Mouse (Mus musculus): ENCODE results near the gene Cul9. TPM values are rescaled to one million over a fixed set of nuclear protein-coding genes. Genes with fewer than 3 reads are reported as not detected.

The Cul9 gene
- 7.6 and 10.8 TPM in 2 replicates for polyA plus RNA-seq (2014; fragmentation: Nextera tagmentation; extraction: Ambion mirVana)

- Histone ChIP-seq H3K9me3 (replicated peaks; ENCODE audit: control insufficient read depth, low read length) (no peaks in the 10 kb centered on the region), H3K4me2 (ENCODE audit: low read length) (peak within 1 kb of the TSS; percentile 85), H3K27ac (ENCODE audit: low read depth, low read length) (no peak within 1 kb of the TSS), H3K9ac (ENCODE audit: low read length) (peak within 1 kb of the TSS; percentile 86), H3K27me3 (replicated peaks; ENCODE audit: control insufficient read depth, insufficient read depth, low read length) (0 out of 2 replicates have a peak, but pooled peaks cover 3% of the 10 kb centered on the region), H3K4me3 (ENCODE audit: low read depth, low read length) (peak within 1 kb of the TSS; percentile 64), H3K36me3 (ENCODE audit: control insufficient read depth, insufficient read depth, low read length) (peaks cover 45% of the 10 kb centered on the region), H3K4me1 (ENCODE audit: control insufficient read depth, insufficient read depth, low read length) (peaks cover 7% of the 10 kb centered on the region; the same call in 1 of the 2 replicates)
- ATAC-seq (peak; percentile 87), DNase-seq (ENCODE audit: low spot score) (peak; percentile 82)
- WGBS: 2% methylated on average over 49 of the region's 49 CpGs
Observed at GRCm38 (mm10) chr17:46545813-46546564, at the start of gene Cul9. TSS of gene Cul9 (minus strand) at chr17:46546388.

GRCm38 (mm10) chr17:46595336-46595735 is 49.1 kb upstream of the Cul9 start:
- Histone ChIP-seq H3K27me3 (replicated peaks; ENCODE audit: control insufficient read depth, insufficient read depth, low read length) (no peaks in the 10 kb centered on the region), H3K27ac (ENCODE audit: low read depth, low read length) (no peak overlapping the region)
- 85% methylated on average over 6 of the region's 6 CpGs for WGBS

GRCm38 (mm10) chr17:46594606-46595005 is 48.4 kb upstream of the Cul9 start:
- H3K4me2 ChIP-seq (ENCODE audit: low read length): no peak overlapping the region
- DNase-seq (ENCODE audit: low spot score) (no peak), ATAC-seq (no peak)
- no peaks in the 10 kb centered on the region for H3K9me3 ChIP-seq (replicated peaks; ENCODE audit: control insufficient read depth, low read length)
- H3K27me3 ChIP-seq (replicated peaks; ENCODE audit: control insufficient read depth, insufficient read depth, low read length): no peaks in the 10 kb centered on the region
- no peaks in the 10 kb centered on the region for H3K4me1 ChIP-seq (ENCODE audit: control insufficient read depth, insufficient read depth, low read length)
- no peak overlapping the region for H3K27ac ChIP-seq (ENCODE audit: low read depth, low read length)
- no peak overlapping the region for H3K4me3 ChIP-seq (ENCODE audit: low read depth, low read length)
- H3K9ac ChIP-seq (ENCODE audit: low read length): no peak overlapping the region
- H3K36me3 ChIP-seq (ENCODE audit: control insufficient read depth, insufficient read depth, low read length): peaks cover 14% of the 10 kb centered on the region
- 47% methylated on average over 9 of the region's 9 CpGs for WGBS

More at GRCm38 (mm10) chr17:46595336-46595735, 49.1 kb upstream of the Cul9 start:
- Histone ChIP-seq H3K9me3 (replicated peaks; ENCODE audit: control insufficient read depth, low read length) (no peaks in the 10 kb centered on the region), H3K4me3 (ENCODE audit: low read depth, low read length) (no peak overlapping the region), H3K9ac (ENCODE audit: low read length) (no peak overlapping the region), H3K4me2 (ENCODE audit: low read length) (no peak overlapping the region), H3K36me3 (ENCODE audit: control insufficient read depth, insufficient read depth, low read length) (peaks cover 7% of the 10 kb centered on the region), H3K4me1 (ENCODE audit: control insufficient read depth, insufficient read depth, low read length) (no peaks in the 10 kb centered on the region)
- no peak for DNase-seq (ENCODE audit: low spot score)
- ATAC-seq: no peak

- no peak for DNase-seq (ENCODE audit: low spot score)
- Histone ChIP-seq H3K27ac (ENCODE audit: low read depth, low read length) (no peak overlapping the region), H3K4me1 (ENCODE audit: control insufficient read depth, insufficient read depth, low read length) (no peaks in the 10 kb centered on the region), H3K9ac (ENCODE audit: low read length) (no peak overlapping the region), H3K4me3 (ENCODE audit: low read depth, low read length) (no peak overlapping the region), H3K36me3 (ENCODE audit: control insufficient read depth, insufficient read depth, low read length) (peaks cover 24% of the 10 kb centered on the region), H3K4me2 (ENCODE audit: low read length) (no peak overlapping the region), H3K27me3 (replicated peaks; ENCODE audit: control insufficient read depth, insufficient read depth, low read length) (no peaks in the 10 kb centered on the region), H3K9me3 (replicated peaks; ENCODE audit: control insufficient read depth, low read length) (no peaks in the 10 kb centered on the region)
- 90% methylated on average over 4 of the region's 4 CpGs for WGBS
- no peak for ATAC-seq
Observed at GRCm38 (mm10) chr17:46593124-46593523, 46.9 kb upstream of the Cul9 start.

GRCm38 (mm10) chr17:46591406-46591805 is 45.2 kb upstream of the Cul9 start:
- ATAC-seq (no peak), DNase-seq (ENCODE audit: low spot score) (no peak)
- H3K9ac ChIP-seq (ENCODE audit: low read length): no peak overlapping the region
- H3K27ac ChIP-seq (ENCODE audit: low read depth, low read length): no peak overlapping the region
- no peaks in the 10 kb centered on the region for H3K27me3 ChIP-seq (replicated peaks; ENCODE audit: control insufficient read depth, insufficient read depth, low read length)
- peaks cover 38% of the 10 kb centered on the region for H3K36me3 ChIP-seq (ENCODE audit: control insufficient read depth, insufficient read depth, low read length)
- no peak overlapping the region for H3K4me3 ChIP-seq (ENCODE audit: low read depth, low read length)
- WGBS: 85% methylated on average over 19 of the region's 19 CpGs
- H3K4me2 ChIP-seq (ENCODE audit: low read length): no peak overlapping the region
- no peaks in the 10 kb centered on the region for H3K4me1 ChIP-seq (ENCODE audit: control insufficient read depth, insufficient read depth, low read length)
- H3K9me3 ChIP-seq (replicated peaks; ENCODE audit: control insufficient read depth, low read length): no peaks in the 10 kb centered on the region

- DNase-seq (ENCODE audit: low spot score) (no peak), ATAC-seq (no peak)
- WGBS: 96% methylated on average over 7 of the region's 7 CpGs
- peaks cover 48% of the 10 kb centered on the region for H3K36me3 ChIP-seq (ENCODE audit: control insufficient read depth, insufficient read depth, low read length)
- no peak overlapping the region for H3K4me3 ChIP-seq (ENCODE audit: low read depth, low read length)
- H3K27me3 ChIP-seq (replicated peaks; ENCODE audit: control insufficient read depth, insufficient read depth, low read length): no peaks in the 10 kb centered on the region
- no peaks in the 10 kb centered on the region for H3K9me3 ChIP-seq (replicated peaks; ENCODE audit: control insufficient read depth, low read length)
- H3K4me2 ChIP-seq (ENCODE audit: low read length): no peak overlapping the region
- no peak overlapping the region for H3K27ac ChIP-seq (ENCODE audit: low read depth, low read length)
- H3K9ac ChIP-seq (ENCODE audit: low read length): no peak overlapping the region
- no peaks in the 10 kb centered on the region for H3K4me1 ChIP-seq (ENCODE audit: control insufficient read depth, insufficient read depth, low read length)
Observed at GRCm38 (mm10) chr17:46590439-46590838, 44.3 kb upstream of the Cul9 start.

GRCm38 (mm10) chr17:46589635-46590314 is 43.6 kb upstream of the Cul9 start:
- H3K27ac ChIP-seq (ENCODE audit: low read depth, low read length): no peak overlapping the region
- 92% methylated on average over 16 of the region's 16 CpGs for WGBS
- no peaks in the 10 kb centered on the region for H3K9me3 ChIP-seq (replicated peaks; ENCODE audit: control insufficient read depth, low read length)
- no peak overlapping the region for H3K9ac ChIP-seq (ENCODE audit: low read length)
- no peaks in the 10 kb centered on the region for H3K27me3 ChIP-seq (replicated peaks; ENCODE audit: control insufficient read depth, insufficient read depth, low read length)
- H3K36me3 ChIP-seq (ENCODE audit: control insufficient read depth, insufficient read depth, low read length): peaks cover 55% of the 10 kb centered on the region
- no peak for ATAC-seq
- H3K4me3 ChIP-seq (ENCODE audit: low read depth, low read length): no peak overlapping the region
- H3K4me1 ChIP-seq (ENCODE audit: control insufficient read depth, insufficient read depth, low read length): no peaks in the 10 kb centered on the region
- no peak overlapping the region for H3K4me2 ChIP-seq (ENCODE audit: low read length)
- no peak for DNase-seq (ENCODE audit: low spot score)

- 98% methylated on average over 6 of the region's 6 CpGs for WGBS
- Histone ChIP-seq H3K27me3 (replicated peaks; ENCODE audit: control insufficient read depth, insufficient read depth, low read length) (no peaks in the 10 kb centered on the region), H3K4me1 (ENCODE audit: control insufficient read depth, insufficient read depth, low read length) (no peaks in the 10 kb centered on the region), H3K9ac (ENCODE audit: low read length) (no peak overlapping the region), H3K9me3 (replicated peaks; ENCODE audit: control insufficient read depth, low read length) (no peaks in the 10 kb centered on the region), H3K27ac (ENCODE audit: low read depth, low read length) (no peak overlapping the region), H3K36me3 (ENCODE audit: control insufficient read depth, insufficient read depth, low read length) (peaks cover 56% of the 10 kb centered on the region), H3K4me3 (ENCODE audit: low read depth, low read length) (no peak overlapping the region), H3K4me2 (ENCODE audit: low read length) (no peak overlapping the region)
- no peak for ATAC-seq
- DNase-seq (ENCODE audit: low spot score): no peak
Observed at GRCm38 (mm10) chr17:46588913-46589312, 42.7 kb upstream of the Cul9 start.

- H3K27me3 ChIP-seq (replicated peaks; ENCODE audit: control insufficient read depth, insufficient read depth, low read length): no peaks in the 10 kb centered on the region
- peaks cover 56% of the 10 kb centered on the region for H3K36me3 ChIP-seq (ENCODE audit: control insufficient read depth, insufficient read depth, low read length)
- WGBS: 84% methylated on average over 9 of the region's 9 CpGs
- no peaks in the 10 kb centered on the region for H3K4me1 ChIP-seq (ENCODE audit: control insufficient read depth, insufficient read depth, low read length)
- H3K27ac ChIP-seq (ENCODE audit: low read depth, low read length): no peak overlapping the region
- H3K4me2 ChIP-seq (ENCODE audit: low read length): no peak overlapping the region
- no peaks in the 10 kb centered on the region for H3K9me3 ChIP-seq (replicated peaks; ENCODE audit: control insufficient read depth, low read length)
- DNase-seq (ENCODE audit: low spot score): no peak
- H3K4me3 ChIP-seq (ENCODE audit: low read depth, low read length): no peak overlapping the region
- H3K9ac ChIP-seq (ENCODE audit: low read length): no peak overlapping the region
- ATAC-seq: no peak
Observed at GRCm38 (mm10) chr17:46588173-46588572, 42.0 kb upstream of the Cul9 start.
